Mouse (Mus musculus) CD4-positive, CD25-positive, alpha-beta regulatory T cell, adult 4 months (primary cell): ENCODE results near the gene 9430038I01Rik. TPM values are rescaled to one million over a fixed set of nuclear protein-coding genes. Genes with fewer than 3 reads are reported as not detected.
"Not testable (repeated sequence)": the region's sequence is repeated elsewhere in the genome, so short reads cannot be mapped to it uniquely, and the experiment has no call there.

Experiments used
- ATAC-seq: one replicate; pipeline ENCODE4 v1.8.0; 2017
- polyA plus RNA-seq, 2 experiments: library from polyadenylated mRNA; unstranded; fragments of 100-300 nt; shearing (Covaris generic); gene quantifications; one replicate each; pipeline ENCODE4 v1.2.1; 2017

The 9430038I01Rik gene
- polyA plus RNA-seq: 1 to 10 TPM; 7.1 to 7.6 TPM

GRCm38 (mm10) chr7:137410337-137411197, at the start of gene 9430038I01Rik:
9430038I01Rik (minus strand) TSS chr7:137410762.
- ATAC-seq: peak; percentile 92

- ATAC-seq: no peak
These were observed 34.8 kb upstream of the 9430038I01Rik start for GRCm38 (mm10) chr7:137445321-137445720.

DNA sequence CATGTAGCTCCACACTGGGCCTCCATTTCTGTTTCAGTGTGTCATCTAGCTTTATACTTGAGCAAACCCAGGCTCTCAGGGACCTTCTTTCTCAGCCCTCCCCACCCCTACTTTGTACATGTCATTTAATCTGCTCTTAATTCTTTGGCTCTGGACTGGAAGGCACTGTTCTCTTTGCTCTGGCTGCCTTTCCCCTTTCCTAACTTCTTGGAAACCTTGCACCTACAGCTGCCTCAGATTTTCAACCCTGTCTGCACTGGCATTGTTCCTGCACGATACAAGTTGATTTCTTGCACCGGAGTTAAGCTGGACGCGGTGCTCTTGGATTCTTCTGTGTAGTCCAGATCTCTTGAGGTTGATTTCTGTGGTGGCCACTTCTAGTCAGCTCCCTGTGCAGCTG, 32.4 kb upstream of the 9430038I01Rik start:
- ATAC-seq: no peak

DNA sequence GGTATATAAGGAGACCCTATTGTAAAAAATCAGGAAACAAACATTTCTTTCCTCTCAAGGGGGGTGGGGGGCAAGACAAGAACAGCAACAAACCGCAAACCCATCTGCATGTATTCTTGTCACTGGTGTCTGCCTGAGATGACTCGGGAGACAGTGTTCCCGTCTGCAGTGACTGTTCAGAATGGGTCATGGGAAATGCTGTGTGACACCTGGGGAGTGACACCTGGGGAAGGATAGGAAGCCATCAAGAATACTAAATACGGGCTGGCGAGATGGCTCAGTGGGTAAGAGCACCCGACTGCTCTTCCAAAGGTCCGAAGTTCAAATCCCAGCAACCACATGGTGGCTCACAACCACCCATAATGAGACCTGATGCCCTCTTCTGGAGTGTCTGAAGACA, 28.4 kb upstream of the 9430038I01Rik start:
- ATAC-seq: not testable (repeated sequence)

- peak; percentile 40 for ATAC-seq
These were observed 27.6 kb upstream of the 9430038I01Rik start for GRCm38 (mm10) chr7:137438179-137438550.

DNA sequence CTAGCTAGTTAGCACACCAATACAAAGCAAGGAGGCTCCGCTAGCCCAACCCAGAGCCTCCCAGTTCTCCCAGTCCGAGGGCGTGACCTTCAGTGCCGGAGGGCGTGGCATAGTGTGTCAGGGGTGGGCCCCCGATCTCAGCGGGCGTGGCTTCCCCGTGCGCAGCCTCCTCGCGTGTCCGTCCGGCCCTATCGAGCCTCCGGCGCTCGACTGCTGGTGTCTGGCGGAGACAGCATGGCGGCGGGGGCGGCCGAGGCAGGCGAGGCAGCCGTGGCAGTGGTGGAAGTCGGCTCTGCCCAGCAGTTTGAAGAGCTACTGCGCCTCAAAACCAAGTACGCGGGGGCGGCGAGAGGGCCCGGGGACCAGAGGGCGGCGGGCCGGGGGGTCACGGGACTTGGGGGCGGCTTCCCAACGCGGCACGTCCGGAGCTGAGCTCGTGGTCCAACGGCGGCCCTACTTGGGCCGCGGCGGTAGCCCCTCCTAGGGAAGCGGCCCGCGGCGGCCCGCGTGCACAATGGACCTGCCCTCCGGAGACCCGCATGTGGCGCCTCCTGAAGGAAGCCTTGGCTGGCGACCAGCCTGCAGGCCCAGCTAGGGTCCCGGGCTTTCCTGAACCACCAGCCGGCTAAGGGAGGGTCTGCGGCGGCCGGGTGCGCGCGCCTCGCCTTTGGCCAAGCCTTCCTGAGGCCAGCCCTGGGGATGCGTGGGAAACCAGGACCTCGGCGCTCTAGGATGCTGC, 27.0 kb upstream of the 9430038I01Rik start, which contains the start of gene Glrx3:
Glrx3 (plus strand) TSS at position 175 of the 739 bp plus-strand sequence.
- peak; percentile 97 for ATAC-seq

- no peak for ATAC-seq
These were observed 26.3 kb upstream of the 9430038I01Rik start for GRCm38 (mm10) chr7:137436901-137437300.

- ATAC-seq: no peak
These were observed 21.4 kb upstream of the 9430038I01Rik start for GRCm38 (mm10) chr7:137431769-137432603.

- ATAC-seq: no peak
These were observed 16.1 kb upstream of the 9430038I01Rik start for GRCm38 (mm10) chr7:137426693-137427092.

DNA sequence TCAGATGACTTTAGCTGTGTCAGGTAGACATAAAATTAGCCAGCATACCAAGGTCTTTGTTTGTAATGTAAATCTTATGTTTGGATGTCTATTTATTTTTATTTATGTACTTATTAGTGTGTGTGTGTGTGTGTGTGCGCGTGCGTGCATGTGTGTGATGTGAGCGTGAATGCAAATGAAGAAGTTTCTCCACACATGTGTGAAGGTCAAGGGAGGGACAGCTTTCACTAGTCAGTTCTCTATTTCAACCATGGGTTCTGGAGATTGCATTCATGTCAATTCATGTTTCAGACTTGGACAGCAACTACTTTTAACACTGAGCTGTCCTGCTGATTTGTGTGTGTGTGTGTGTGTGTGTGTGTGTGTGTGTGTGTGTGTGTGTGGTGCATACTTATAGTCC, 10.7 kb upstream of the 9430038I01Rik start:
- no peak for ATAC-seq

DNA sequence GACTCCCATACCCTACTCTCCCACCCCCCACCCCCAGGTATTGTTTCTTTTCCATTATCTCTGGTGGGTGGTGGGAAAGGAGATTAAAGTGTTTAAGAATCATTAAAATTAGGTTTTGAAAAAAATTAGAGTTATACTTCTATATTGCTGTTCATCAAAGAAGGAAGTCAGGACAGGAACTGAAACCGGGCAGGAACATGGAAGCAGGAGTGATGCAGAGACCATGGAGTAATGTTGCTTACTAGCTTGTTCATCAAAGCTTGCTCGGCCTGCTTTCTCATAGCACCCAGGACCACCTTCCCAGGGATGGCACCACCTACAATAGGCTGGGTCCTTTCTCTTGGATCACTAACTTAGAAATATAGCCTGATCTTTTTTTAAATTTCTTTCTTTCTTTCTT, 10.0 kb upstream of the 9430038I01Rik start:
- ATAC-seq: no peak

DNA sequence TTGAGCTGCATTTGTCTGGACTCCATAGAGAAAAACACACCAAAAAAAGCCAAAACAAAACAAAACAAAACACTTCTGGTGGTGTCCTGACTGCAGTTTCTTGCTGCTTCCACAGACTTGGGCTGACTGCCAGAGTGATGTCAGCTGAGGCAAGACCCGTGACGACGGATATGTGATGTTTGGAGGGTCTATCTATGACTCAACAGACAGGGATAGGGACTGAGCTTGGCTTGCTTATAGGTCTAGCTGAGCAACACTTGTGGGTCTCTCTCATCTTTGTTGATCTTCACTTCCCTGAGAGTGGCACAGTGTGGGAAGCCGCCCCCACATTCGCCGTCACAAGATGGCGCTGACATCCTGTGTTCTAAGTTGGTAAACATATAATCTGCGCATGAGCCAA, 4.1 kb upstream of the 9430038I01Rik start:
- no peak for ATAC-seq

- ATAC-seq: no peak
These were observed 3.0 kb downstream of the 9430038I01Rik start for GRCm38 (mm10) chr7:137407428-137408058.

DNA sequence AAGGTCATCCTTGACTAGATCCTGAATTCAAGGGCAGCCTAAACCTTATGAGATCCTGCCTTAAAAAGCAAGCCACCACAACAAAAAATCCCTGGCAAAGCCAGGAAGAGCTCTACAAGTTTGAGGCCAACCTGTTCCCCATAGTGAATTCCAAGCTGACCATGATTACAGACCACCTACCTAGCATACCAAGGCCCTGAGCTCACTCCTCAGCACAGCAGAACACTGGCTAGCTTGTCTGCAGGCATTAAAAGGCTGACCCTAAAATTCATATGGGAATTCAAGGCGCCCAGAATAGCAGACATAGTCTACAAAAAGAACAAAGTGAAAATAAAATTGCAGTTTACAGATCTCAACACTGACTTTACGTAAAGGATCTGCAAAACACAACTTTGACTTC, 6.4 kb downstream of the 9430038I01Rik start:
- ATAC-seq: no peak

DNA sequence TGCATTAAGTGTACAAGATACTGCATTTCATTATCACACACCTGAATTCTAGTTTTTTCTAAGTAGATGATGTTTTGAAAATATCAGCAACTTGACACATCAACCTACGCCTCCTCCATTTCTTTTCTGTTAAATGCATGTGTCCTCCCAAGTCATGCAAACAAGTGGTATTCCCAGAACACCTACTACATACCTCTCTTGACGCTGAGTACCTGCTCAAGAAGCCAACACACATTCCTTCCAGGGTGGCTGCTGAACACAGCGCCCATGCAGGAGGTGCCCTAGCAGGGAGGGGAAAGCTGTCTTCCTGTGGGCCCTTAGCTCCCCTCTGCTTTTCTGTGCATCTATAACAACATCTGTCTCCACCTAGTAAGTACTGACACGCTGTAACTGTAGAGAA, 11.6 kb downstream of the 9430038I01Rik start:
- no peak for ATAC-seq

DNA sequence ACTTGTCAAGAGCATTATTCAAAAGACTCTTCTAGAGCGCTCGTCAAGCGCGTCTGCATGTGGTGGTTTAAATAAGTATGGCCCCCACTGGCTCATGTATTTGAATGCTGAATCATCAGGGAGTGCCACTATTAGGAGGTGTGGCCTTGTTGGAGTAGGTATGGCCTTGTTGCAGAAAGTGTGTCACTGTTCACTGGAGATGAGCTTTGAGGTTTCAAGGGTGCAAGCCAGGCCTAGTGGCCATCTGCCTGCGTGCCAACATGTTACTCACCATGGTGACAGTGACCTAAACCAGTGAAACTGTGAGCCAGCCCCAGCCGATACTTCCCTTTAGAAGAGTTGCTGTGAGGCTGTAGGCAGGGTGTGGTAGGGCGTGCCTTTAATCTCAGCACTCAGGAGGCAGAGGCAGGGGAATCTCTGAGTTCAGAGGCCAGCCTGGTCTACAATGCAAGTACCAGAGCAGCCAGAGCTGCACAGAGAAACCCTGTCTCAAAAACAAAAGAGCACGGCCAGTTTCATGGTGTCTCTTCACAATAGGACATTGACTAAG, 13.1 kb downstream of the 9430038I01Rik start:
- ATAC-seq: no peak

- no peak for ATAC-seq
These were observed 15.1 kb downstream of the 9430038I01Rik start for GRCm38 (mm10) chr7:137395421-137395820.

DNA sequence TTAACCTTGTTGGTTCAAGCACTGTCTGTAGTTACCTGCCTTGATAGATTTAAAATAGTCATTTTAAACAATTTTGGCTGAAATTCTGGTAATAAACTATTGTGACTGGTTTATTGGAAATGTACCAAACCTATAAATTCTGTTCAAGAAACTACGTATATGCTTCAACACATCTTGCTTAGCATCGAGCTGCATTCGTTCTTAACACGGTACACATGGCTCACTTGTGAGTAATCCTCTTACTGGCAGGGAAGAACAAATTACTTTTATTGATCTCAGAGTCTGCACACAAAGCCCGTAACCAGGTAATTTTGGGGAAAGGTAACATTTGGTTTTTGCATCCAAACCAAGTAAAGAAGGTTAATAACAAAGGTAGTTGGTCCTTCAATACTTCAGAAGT, 22.7 kb downstream of the 9430038I01Rik start:
- ATAC-seq: no peak

- no peak for ATAC-seq
These were observed 35.6 kb downstream of the 9430038I01Rik start for GRCm38 (mm10) chr7:137374996-137375395.

GRCm38 (mm10) chr7:137371770-137372169, 38.8 kb downstream of the 9430038I01Rik start:
- no peak for ATAC-seq

DNA sequence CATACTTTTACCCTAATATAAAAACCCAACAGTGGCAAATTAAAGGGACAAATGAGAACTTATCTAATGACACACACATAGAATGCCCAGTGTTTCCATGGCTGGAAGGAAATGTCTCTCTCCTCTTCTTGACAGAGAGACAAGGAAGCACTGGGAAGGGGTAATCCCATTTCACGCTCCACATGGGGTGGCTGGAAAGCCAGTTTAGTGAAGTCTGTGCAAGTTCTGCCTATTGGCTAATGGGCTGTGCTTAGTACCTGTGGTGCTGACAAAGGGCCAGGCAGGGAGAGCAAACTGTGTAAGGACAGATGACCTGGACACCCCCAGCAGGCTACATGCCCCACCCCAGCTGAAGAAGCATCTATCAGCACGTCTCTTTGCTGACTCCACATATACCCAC, 40.4 kb downstream of the 9430038I01Rik start:
- no peak for ATAC-seq

DNA sequence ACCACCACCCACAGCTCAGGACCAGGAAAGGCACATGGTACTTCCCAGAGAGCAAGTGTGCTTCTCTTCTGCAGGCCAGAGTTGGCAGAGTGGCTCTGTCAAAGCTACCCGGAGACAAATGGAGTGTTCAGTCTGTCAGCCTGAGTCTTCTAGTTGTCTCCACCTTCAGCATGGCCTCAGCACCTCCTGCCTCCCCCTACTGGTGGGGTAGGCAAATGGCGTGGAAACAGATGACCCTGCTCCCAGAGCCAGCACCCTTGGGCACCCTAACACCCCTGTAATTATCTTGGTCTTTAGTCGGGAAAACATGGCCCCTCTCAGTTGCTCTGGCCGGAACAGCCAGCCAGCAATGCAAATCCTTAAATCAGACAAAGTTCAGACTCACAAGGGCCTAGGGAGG, 43.8 kb downstream of the 9430038I01Rik start:
- ATAC-seq: no peak
